Mouse (Mus musculus) kidney, postnatal 10 days (tissue): ENCODE results near the gene Ap3s2.

ENCODE experiments used
- DNase-seq: peaks from one replicate; pipeline ENCODE4 v3.0.0; 2021; ENCODE audit warnings: mixed read lengths

Ap3s2 gene

DNA sequence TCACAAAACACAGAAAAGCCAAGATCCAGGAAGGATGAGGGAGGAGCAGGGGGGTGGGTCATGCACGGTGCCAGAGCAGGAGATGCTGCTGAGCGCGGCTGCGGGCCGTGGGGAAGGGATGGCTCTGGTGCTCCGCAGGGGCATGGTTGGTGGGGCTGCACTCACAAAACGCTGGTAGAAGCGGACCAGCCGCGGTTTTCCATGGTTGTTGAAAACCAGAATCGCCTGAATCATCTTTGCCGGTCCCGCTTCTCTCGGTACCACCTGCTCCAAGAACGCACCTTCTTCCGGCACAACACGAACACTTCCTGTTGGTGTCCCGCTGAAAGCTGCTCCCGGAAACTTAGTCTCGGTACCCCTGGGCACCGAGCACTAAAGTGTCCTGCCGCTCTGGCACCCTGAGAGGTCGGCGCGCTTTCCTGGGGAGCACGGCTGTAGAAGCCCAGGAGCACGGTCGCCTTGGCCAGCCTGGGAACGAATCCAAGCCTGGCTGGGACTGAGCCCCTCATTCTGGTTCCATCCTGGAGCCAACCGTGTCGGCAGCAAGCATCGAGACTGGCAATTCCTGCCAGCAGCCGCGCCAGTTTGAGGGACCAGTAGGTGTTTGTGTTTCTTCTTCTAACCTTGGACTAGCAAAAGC lies at the start of gene Ap3s2:
Gene Ap3s2 (minus strand): TSS at position 306 of the 640 bp plus-strand sequence.
- DNase-seq = peak; percentile 90

DNA sequence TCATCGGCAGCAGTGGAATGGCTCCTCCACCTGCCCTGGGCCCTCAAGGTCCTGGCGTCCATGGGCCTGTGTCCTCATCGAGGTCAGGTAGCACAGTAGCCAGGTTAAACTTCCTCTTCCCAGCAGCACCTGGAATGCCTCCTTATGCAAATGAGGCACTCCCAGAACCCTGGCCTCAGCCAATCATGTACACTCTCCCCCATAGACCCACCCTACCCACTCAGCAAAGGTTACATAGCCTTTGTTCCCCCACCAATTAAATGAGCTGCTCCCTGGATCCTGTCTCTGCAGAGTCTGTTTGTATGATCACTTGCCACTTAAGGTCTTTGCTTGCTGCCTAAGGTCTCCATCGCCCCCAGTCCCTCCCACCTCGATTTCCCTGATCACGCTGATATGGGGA lies 47.9 kb upstream of the Ap3s2 start:
- DNase-seq = no peak

DNA sequence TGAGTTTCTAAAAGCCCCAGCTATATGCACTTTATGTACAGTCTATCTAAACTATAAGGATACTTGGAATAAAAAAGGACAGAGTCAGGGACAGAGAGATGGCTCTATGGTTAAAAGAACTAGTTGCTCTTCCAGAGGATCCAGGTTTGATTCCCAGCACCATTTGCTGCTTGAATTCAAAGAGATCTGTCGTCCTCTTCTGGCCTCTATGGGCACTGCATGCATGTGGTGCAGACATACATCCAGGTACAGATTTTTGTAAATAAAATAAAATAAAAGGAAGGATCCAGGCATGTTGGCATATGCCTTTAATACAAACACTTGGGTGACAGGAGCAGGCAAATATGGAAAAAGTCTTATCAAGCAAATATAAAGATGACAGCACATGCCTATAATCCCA lies 41.2 kb upstream of the Ap3s2 start:
- no peak for DNase-seq

DNA sequence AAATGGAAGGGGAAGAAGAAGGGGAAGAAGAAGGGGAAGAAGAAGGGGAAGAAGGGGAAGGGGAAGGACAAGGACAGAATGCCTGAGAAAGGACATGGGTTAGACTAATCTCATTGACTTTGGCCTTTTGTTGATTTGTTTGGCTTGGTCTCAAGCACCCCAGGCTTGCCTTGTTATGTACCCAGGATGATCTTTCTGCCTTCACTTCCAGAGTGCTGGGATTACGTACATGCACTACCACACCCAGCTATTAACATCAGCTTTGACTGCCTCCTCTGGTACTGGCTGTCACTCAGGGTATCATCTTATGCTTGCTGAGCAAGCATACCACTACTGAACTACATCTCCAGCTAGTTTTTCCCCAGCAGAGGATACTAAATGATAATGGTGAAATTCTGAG lies 35.7 kb upstream of the Ap3s2 start:
- no peak for DNase-seq

DNA sequence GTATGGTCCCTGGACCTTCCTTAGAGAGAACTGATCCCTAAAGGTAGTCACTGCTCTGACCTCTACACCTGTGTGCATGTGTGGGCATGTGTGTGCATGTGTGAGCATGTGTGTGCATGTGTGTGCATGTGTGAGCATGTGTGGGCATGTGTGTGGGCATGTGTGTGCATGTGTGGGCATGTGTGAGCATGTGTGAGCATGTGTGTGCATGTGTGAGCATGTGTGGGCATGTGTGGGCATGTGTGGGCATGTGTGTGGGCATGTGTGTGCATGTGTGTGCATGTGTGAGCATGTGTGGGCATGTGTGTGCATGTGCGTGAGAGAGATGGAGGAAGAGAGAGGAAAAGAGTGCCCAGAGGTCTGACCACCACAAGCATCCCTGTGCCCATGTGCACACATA lies 34.4 kb upstream of the Ap3s2 start:
- no peak for DNase-seq

DNA sequence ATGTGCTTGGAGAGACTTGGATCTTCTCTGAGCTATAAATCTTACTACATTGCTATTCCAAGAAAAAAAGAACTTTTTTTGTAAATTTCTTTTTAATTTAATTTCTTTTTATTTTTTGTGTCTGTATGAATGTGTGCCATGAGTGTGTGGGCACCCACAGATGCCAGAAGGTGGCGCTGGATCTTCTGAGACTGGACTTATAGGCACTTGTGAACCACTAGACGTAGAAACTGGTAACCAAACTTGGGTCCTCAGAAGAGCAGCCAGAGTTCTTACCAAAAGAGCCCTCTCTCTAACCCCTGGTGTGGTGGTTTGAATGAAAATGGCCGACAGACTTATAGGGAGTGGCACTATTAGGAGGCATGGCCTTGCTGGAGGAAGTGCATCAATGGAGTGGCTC lies 30.6 kb upstream of the Ap3s2 start:
- DNase-seq = no peak

DNA sequence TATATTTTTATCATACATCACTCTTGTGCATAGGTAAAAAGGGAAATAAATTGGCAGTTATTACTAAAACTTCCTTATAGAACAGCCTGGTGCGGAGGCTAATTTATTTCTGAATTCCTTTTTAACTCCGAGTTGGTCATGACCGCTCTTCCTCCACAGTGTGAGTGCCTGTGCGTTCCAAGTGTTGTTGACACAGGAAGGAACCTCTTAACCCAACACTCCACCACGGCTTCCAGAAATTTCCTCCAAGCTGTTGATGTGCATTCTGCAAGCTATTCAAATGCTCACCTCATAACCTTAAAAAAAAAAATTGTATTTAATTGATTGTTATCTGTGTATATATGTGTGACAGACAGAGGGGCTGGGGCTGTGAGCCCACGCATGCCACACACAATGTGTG lies 29.8 kb upstream of the Ap3s2 start:
- peak; percentile 25 for DNase-seq

DNA sequence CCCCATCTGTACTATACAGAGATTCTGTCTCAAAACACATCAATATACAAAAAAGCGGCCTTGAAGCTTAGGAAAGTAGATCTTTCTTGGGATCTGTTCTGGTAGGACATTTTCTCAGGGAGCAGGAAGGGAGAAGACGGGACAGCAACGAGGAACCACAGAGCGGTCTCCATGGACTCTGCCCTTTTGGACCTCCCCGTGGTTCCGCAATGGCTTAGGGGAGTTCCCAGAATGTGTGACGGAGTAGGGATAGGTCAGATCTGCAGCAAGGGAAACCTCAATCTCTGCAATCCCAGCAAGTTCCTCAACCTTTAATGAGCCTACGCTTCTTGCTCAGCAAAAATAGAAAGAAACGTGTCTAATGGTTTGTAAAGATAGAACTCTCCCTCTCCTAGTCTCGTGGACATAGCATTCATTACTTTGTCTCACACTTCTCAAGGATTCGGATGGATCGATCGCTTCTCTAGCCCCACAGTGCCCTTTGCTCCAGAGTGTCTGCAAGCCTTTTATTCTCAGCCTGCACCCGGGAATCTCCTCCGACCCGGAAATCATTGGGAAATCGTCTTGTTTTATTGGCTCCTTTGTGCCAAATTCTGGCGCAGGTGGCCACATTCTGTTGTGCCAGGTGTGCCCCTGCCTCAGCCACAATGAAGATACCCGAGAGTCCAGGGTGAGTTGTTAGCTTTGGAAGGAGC lies 15.2 kb upstream of the Ap3s2 start:
- peak; percentile 69 for DNase-seq

DNA sequence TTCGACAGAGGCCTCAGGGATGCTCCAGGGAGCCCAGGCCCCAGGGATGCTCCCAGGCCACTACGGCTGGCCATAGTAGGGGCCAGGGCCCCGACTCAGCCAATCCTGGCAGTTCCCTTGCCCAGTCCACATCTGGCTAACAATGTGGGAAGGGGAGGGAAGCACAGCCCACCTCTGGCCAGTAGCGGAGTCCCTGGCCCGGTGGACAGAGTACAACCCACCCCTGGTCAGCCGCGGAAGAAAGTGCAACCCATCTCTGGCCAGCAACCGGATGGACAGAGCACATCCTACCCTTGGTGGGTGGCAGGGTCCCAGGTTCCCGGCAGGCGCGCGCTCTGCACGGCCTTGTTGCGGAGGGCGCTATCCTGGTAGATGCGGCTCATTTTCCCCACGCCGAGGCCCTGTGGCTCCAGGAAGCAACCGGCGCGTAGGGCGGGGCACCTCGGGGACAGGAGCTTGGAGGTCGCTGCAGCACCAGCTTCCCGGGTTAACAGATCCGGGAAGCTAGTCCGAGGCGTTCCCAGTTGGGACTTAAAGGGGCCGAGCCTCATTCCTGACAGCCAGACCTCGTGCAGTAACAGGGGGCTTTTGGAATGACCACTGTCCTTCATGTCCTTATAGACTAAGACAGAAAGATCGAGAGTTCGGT lies 14.5 kb upstream of the Ap3s2 start, which contains the start of gene Arpin:
Gene Arpin (minus strand): TSS at position 498 of the 649 bp plus-strand sequence.
- peak; percentile 87 for DNase-seq

DNA sequence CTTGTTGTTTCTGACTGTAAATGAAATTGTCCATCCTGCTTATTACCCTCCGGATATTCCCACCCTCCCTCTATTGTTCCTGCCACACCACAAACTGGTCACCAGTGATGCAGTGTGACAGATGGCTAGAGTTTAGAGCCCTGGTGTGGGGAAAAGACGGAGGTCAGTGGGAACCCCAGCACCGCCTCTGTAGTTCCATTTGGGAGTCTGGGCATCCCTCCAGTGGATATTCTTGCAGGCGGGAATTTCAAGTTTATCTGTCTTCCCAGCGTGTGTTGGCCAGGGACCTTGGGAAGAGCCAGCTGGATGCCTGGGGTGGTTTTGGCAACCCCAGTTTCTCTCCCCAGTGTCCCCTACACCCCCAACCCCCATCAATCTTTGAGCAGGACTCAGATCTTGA lies 14.0 kb upstream of the Ap3s2 start:
- peak; percentile 44 for DNase-seq

DNA sequence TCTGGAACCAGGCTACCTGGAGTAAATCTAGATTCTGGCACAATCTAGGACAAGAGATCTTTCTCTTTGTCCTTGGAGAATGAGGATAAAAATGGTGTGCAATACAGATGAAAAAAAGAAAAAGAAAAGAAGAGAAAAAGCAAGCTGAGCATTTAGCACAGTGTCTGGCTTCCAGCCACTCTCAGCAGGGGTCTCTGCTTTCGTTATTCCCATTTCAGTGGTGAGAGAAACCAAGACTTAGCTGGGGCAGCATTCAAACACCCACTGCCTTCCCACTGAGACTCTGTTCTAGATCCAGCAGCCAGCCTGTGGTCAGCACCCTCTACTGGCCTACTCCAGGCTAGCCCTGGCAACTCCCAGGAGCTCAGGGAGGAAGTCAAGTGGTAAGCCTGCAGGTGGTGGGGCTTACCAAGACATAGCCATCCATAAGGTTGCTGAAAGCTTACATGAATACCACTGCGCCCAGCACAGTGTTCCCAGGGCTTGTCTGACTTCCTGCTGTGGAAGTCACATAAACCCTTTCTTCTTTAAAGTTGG lies 8.1 kb upstream of the Ap3s2 start:
- no peak for DNase-seq

DNA sequence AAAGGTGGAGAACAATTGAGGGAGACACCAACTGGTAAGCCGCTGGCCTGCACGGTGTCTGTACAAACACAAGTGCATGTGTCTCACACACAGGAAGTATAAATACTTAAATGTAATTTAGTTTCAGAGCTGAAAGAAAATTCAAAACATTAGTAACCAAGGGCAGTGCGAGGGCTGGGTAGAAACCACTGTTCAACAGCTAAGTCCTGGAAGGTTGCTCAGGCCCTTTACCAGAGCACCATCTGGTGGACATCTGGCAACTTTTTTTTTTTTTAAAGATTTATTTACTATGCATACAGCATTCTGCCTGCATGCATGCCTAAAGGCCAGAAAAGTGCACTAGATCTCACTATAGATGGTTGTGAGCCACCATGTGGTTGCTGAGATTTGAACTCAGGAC lies 5.9 kb downstream of the Ap3s2 start:
- peak; percentile 55 for DNase-seq

DNA sequence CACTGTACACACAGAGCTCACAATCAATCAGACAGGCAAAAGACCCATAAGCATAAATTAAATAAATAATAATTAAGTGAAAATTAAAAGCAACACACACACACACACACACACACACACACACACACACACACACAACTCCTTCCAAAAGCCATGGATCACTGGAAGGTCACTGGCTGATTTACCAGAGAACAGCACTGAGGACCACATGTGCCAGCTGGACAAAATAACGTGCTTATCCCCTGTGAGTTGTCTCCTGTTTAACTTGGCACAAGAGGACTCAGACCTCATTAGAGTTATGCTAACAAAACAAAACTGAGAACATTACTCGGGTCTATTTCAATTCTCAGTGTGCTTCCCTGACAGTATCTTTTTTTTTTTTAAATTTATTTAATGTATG lies 13.1 kb downstream of the Ap3s2 start:
- no peak for DNase-seq

DNA sequence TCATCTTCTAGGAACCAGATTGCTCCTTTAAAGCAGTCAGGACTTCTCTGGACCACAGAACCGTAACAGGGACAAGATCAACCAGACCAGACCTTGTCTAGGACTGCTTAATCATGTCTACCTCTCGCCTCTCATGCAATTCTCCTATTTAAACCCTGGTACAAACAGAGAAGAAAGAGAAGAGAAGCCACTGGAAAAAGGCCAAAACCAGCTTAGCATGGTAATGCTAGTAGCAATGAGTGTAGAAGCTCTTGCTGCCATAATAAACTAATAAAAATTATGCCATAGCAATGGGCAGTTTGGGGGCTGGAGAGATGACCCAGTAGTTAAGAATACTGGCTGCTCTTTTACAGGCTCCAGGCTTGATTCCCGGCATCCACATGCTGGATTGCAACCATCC lies 13.5 kb downstream of the Ap3s2 start:
- DNase-seq = no peak

DNA sequence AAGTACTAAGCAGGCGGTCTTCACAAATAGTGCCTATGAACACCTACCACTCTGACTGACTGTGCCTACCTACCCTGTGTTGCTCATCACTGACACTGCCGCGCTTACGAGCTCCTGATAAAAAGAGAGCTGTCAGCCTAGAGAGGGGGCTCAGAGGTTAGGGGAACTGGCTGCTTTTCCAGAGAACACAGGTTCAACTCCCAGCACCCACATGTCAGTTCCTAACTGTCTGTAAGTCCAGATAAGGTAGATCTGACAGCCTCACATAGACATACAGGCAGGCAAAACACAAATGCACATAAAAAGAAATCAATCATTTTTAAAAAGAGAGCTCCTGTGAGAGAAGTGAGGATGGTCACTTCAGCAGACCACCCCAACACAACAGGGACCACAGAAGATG lies 15.3 kb downstream of the Ap3s2 start:
- no peak for DNase-seq

DNA sequence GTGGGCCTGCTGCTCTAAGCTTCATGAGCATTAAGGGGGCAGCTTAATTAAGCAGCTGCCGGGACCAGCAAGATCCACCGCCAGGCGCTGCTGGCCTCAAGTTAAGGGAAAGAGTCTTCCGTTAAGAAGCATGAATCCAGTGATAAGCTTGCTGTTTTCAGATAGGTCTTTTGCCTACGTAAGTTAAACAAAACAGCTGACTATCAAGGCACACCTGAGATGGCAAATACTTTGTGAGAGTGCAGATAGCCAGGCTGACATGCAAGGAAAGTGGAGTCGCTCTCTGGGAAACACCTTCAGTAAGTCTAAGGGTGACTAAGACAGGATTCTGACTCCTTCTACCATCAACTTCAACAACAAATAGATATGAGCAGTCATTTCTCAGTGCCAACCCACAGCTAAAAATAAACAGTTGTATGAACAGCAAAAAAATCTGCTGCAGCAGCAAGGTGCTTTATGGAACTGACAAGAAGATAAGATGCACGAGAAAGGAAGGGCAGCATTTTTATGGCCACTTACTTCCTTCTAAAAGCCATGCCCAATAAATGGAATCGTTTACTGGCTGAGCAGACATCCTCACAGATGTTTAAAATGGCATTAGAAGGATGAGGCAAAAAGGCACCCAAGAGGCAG lies 17.2 kb downstream of the Ap3s2 start:
- DNase-seq = no peak

DNA sequence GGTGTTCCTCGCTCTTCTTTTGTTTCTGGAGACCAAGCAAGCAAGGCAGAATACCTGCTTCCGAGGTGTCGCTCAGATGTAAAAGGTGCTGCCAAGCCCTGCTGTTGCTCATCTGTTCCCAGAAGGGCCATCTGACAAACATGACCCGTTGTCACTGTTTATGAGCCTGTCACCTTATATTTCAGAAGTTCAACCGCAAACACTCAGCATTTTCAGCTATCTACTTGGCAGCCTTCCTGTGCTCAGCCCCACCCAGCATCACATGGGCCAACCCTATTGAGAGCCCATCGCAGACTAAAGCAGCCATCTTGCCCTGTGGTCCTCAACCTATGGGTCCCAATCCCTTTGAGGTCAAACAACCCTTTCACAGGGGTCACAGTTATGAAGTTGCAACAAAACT lies 19.7 kb downstream of the Ap3s2 start:
- no peak for DNase-seq

DNA sequence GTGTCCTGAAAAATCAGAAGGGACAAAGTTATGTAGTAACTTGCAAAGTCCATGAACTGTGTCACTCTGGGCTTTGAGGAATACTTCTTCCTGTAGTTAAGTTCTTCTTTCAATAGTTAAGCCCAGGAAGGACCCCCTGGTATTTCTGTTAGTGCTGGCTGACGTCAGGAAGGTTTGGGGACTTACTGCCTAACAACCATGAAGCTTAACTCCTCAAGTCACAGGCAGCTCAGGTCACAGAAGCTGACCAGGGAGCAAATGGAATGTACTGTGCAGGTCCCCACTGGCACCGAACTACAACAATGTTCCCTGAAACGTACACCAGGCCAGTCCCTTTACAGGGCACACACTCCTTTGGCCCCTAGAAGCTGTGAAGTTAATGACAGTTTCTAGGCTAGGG lies 25.2 kb downstream of the Ap3s2 start:
- no peak for DNase-seq

DNA sequence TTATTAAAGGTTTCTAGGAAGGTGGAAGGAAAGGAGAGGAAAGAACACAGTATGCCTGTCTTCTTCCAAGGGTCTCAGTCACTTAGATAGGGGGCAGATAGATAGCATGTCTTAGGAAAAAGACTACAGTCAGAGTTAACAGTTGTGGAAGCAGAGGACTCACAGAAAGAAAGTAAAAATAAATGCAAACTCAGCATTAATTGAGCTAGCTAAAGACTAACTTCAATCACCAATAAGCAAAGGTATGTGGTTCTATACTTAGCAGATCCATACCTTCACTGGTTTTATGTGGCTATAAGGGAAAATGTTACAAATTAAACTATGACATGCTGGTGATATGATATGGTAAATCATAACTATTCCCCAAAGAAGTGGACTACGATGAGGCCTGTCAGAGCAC lies 25.7 kb downstream of the Ap3s2 start:
- no peak for DNase-seq

DNA sequence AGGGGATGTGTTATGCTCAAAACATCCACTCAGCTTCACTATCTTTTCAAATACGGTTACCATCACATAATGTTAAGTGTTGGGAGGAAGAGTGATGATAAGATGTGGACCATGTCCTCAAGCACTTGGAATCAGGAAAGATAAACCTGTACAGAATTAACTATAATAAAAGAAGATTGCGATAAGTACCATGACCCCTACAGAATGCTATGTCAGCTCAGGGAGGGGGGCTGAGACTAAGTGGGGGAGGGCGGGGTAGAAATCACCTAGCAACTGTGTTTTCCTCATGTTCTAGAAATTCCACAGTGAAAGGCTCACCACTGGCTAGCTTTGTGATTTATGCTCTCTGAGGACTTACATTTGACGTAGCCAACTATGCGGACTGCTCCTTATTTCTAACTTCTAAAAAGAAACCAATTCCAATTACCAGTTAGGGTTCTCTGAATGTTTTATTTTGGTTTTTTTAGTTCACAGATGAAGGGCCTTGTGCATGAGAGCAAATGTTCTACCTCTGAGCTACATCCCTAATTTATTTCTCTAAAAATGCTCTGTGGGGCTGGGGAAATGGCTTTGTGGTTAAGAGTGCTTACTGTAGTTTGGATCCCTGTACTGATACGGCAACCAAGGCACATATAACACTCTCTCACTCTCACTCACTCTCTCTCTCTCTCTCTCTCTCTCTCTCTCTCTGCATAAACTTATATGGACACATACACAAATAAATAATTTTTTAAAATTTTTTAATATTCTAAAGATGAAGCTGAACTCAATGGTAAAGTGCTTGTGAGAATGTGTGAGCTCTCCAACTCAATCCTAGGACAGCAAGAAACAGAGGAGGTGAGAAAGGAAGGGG lies 27.6 kb downstream of the Ap3s2 start:
- DNase-seq = no peak

DNA sequence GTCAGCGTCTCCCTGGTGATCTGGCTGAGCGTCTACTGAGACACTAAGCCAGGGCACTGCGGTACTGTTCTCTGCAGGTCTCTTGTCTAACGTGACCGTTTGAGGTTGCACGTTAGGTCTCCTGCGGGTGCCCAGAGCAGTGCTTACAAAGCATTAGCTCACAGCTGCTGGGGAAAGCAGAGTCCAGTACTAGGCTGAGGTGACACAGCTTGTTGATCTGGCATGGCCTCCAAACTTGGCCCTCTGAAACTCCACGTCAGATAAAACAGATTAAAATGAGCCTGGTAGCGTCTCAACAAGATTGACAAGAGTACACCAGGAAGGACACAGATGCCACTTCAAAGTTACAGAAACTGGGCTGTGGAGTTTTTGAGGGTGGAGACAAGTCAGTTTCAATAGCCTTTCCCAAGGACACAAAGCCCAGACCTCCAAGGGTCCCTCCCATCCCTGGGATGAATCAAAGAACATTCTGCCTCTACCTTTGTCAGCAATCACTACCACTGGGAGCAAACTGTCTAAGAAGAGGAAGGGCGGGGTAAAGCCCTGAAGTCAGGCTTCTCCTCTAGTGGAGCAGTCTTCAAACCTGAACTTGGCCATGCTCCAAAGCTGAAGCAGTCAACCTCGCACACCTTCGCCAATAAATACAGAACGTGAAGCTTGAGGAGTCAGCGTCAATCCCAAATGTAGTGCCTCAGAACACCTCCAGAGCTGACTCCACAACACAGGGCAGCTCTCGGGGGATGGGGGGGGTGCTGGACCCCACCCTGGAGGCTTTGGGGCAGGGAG lies 29.8 kb downstream of the Ap3s2 start:
- DNase-seq = peak; percentile 57

DNA sequence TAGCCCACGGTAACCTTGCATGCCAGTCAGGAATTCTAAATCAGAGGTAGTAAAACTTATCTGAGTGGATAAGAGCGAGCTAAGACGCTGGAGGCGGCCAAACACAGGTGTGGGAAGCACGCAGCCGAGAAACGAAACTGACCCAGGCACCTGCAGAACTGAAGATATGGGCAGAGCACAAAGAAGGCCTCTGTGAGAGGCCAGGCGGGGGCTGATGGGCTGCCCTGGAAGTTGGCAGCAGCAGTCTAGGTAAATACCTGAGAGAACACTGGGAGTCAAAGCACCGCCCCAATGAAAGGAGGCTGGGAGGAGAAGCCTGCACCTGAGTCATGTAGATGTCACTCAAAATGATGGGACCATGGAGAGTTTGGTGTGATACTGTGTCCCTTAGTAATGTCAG lies 31.8 kb downstream of the Ap3s2 start:
- no peak for DNase-seq
